Mouse (Mus musculus) limb, embryonic 14.5 days (tissue): ENCODE measurements around the gene Chsy1. TPM values are rescaled to one million over a fixed set of nuclear protein-coding genes. Genes with fewer than 3 reads are reported as not detected.

ENCODE experiments used
- ATAC-seq: fragments of 200-750 bp; cut with Nextera tagmentation; 2 replicates; pipeline ENCODE4 v1.8.0; 2017; ENCODE audit warnings: low read depth, moderate number of reproducible peaks, moderate TSS enrichment; ENCODE audit not compliant: low FRiP score
- DNase-seq: peaks from one replicate; pipeline ENCODE4 v3.0.0-alpha.2; 2015; ENCODE audit warnings: low spot score
- H3K27ac ChIP-seq: fragments of 300-500 bp; sonication (generic); replicated peaks from 2 replicates; pipeline ENCODE4 v1.5.1; 2014; ENCODE audit warnings: low read depth, mild to moderate bottlenecking, low read length, moderate library complexity, mixed read lengths
- H3K27me3 ChIP-seq: fragments of 300-500 bp; sonication (generic); 2 replicates; pipeline ENCODE4 v1.6.1; 2014; ENCODE audit warnings: low read length, mixed read lengths; ENCODE audit not compliant: control insufficient read depth, insufficient read depth
- H3K36me3 ChIP-seq: fragments of 300-500 bp; sonication (generic); 2 replicates; pipeline ENCODE4 v1.6.1; 2014; ENCODE audit warnings: mild to moderate bottlenecking, low read length, moderate library complexity, mixed read lengths; ENCODE audit not compliant: control insufficient read depth, insufficient read depth
- H3K4me1 ChIP-seq: fragments of 300-500 bp; sonication (generic); 2 replicates; pipeline ENCODE4 v1.6.1; 2014; ENCODE audit warnings: antibody characterized with exemption, low read length, mixed read lengths; ENCODE audit not compliant: control insufficient read depth, insufficient read depth
- H3K4me2 ChIP-seq: fragments of 300-500 bp; sonication (generic); replicated peaks from 2 replicates; pipeline ENCODE4 v1.6.1; 2014; ENCODE audit warnings: low read depth, mild to moderate bottlenecking, low read length, moderate library complexity; ENCODE audit not compliant: severe bottlenecking
- H3K4me3 ChIP-seq: fragments of 300-500 bp; sonication (generic); replicated peaks from 2 replicates; pipeline ENCODE4 v1.5.1; 2014; ENCODE audit warnings: low read length
- H3K9ac ChIP-seq: fragments of 300-500 bp; sonication (generic); 2 replicates; pipeline ENCODE4 v1.6.1; 2014; ENCODE audit warnings: mild to moderate bottlenecking, low read depth, low read length, moderate library complexity; ENCODE audit not compliant: severe bottlenecking
- H3K9me3 ChIP-seq: fragments of 300-500 bp; sonication (generic); 2 replicates; pipeline ENCODE4 v1.6.1; 2016; ENCODE audit warnings: low read length; ENCODE audit not compliant: control insufficient read depth
- POLR2A ChIP-seq: fragments of 200-500 bp; IDR thresholded peaks from 2 replicates; pipeline ENCODE4 v1.8.0; 2012; ENCODE audit warnings: inconsistent platforms, mild to moderate bottlenecking, moderate library complexity, borderline replicate concordance; ENCODE audit not compliant: insufficient read depth, insufficient read length; ENCODE audit errors: extremely low read depth
- WGBS: fragments of 180-500 bp; shearing (Covaris S2); extraction: QIAGEN DNeasy Blood & Tissue Kit; methylation state at CpG from one replicate; pipeline ENCODE4 v1.1.7; 2014; 5-methylcytosine and 5-hydroxymethylcytosine counted together
- polyA plus RNA-seq, 2 experiments: library from polyadenylated mRNA; depleted of rRNA in 1 of 2; stranded (reverse) in 1 of 2; unstranded in 1 of 2; fragments of >200 nt; fragmentation: Nextera tagmentation in 1 of 2; extraction: Ambion mirVana in 1 of 2; gene quantifications; 2 replicates each; pipeline versions ENCODE4 v1.2.1 to v1.2.3; 2012 to 2014

The Chsy1 gene
- polyA plus RNA-seq, 2 experiments = 33.3 to 33.6 TPM

- Histone ChIP-seq H3K4me1 (peaks cover 16% of the 10 kb centered on the region), H3K27me3 (no peaks in the 10 kb centered on the region), H3K4me2 (no peak overlapping the region), H3K27ac (no peak overlapping the region), H3K9me3 (no peaks in the 10 kb centered on the region), H3K4me3 (no peak overlapping the region), H3K9ac (no peak overlapping the region), H3K36me3 (no peaks in the 10 kb centered on the region)
- no peak for TF ChIP-seq POLR2A
- WGBS = 63% methylated on average over 1 of the region's 1 CpGs
- DNase-seq (no peak), ATAC-seq (no peak)
Observed at GRCm38 (mm10) chr7:66215911-66216310, 106.6 kb downstream of the Chsy1 start.

GRCm38 (mm10) chr7:66217011-66217410 lies 107.7 kb downstream of the Chsy1 start:
- no peak overlapping the region for H3K4me3 ChIP-seq
- H3K27ac ChIP-seq = no peak overlapping the region
- ATAC-seq (no peak), DNase-seq (no peak)
- H3K36me3 ChIP-seq = no peaks in the 10 kb centered on the region
- 84% methylated on average over 7 of the region's 7 CpGs for WGBS
- peaks cover 16% of the 10 kb centered on the region for H3K4me1 ChIP-seq
- H3K9me3 ChIP-seq = no peaks in the 10 kb centered on the region
- no peak for TF ChIP-seq POLR2A
- no peak overlapping the region for H3K9ac ChIP-seq
- H3K27me3 ChIP-seq = no peaks in the 10 kb centered on the region
- H3K4me2 ChIP-seq = no peak overlapping the region

DNA sequence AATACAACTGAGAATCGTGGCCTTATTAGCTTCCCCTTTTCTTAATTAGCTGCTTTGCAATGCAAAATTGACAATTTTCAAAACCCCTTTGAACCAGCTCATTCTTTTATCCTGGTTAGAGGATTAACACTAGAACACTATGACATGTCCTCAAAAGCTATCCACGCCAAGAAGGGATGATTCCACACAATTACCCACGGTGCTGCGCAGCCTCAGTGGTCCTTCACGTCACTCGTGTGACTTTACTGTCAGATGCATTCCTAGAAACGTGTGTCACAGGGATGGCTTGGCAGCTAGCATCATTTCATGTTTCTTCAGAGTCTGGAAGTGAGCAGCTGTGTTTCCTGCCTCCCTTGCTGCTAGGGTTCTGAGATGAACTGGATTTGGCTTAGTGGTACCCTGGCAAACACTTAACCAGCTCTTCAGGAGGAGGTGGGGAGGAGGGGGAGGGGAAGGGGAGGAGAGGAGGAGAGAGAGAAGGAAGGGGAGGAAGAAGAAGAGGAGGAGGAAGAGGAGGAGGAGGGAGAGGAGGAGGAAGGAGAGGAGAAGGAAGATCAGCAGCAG lies 108.3 kb downstream of the Chsy1 start:
- no peaks in the 10 kb centered on the region for H3K27me3 ChIP-seq
- H3K9me3 ChIP-seq = no peaks in the 10 kb centered on the region
- peaks cover 19% of the 10 kb centered on the region for H3K4me1 ChIP-seq
- no peak for DNase-seq
- no peak overlapping the region for H3K9ac ChIP-seq
- WGBS = 76% methylated on average over 7 of the region's 7 CpGs
- H3K36me3 ChIP-seq = no peaks in the 10 kb centered on the region
- peak overlapping the region; percentile 81 for H3K27ac ChIP-seq
- TF ChIP-seq POLR2A = no peak
- no peak for ATAC-seq
- no peak overlapping the region for H3K4me3 ChIP-seq
- 0 out of 2 replicates have a peak overlapping the region, but pooled peaks have one; percentile 5 for H3K4me2 ChIP-seq

GRCm38 (mm10) chr7:66218193-66219014 lies 109.1 kb downstream of the Chsy1 start:
- Histone ChIP-seq H3K4me1 (peaks cover 23% of the 10 kb centered on the region), H3K36me3 (no peaks in the 10 kb centered on the region), H3K27me3 (no peaks in the 10 kb centered on the region), H3K27ac (peak overlapping the region; percentile 81), H3K9ac (no peak overlapping the region), H3K4me3 (no peak overlapping the region), H3K4me2 (0 out of 2 replicates have a peak overlapping the region, but pooled peaks have one; percentile 5), H3K9me3 (no peaks in the 10 kb centered on the region)
- WGBS = 19% methylated on average over 9 of the region's 9 CpGs
- DNase-seq = peak; percentile 75
- ATAC-seq = peak; percentile 81
- TF ChIP-seq POLR2A = no peak

- Histone ChIP-seq H3K9me3 (no peaks in the 10 kb centered on the region), H3K27me3 (no peaks in the 10 kb centered on the region), H3K4me2 (no peak overlapping the region), H3K4me1 (peaks cover 23% of the 10 kb centered on the region), H3K4me3 (no peak overlapping the region), H3K9ac (no peak overlapping the region), H3K27ac (peak overlapping the region; percentile 81; the same call in 1 of the 2 replicates), H3K36me3 (no peaks in the 10 kb centered on the region)
- no peak for TF ChIP-seq POLR2A
- 76% methylated on average over 4 of the region's 4 CpGs for WGBS
- ATAC-seq = no peak
- DNase-seq = peak; percentile 52
Observed at GRCm38 (mm10) chr7:66219028-66219793, 109.9 kb downstream of the Chsy1 start.
